Mouse (Mus musculus): Measurements from ENCODE around the gene Asf1b. TPM values are rescaled to one million over a fixed set of nuclear protein-coding genes. Genes with fewer than 3 reads are reported as not detected.

Asf1b gene
- under 1 TPM; 0.37 to 0.42 TPM for total RNA-seq (2021)
- long read RNA-seq, experiment 1, result 0 reads
- long read RNA-seq, experiment 2, partial matches to known transcripts, result 0 of 1 reads
- long read RNA-seq, experiment 2, other reads (novel, unspliced or antisense), result 0 of 1 reads

- DNase-seq (ENCODE audit: low spot score in 2 of 2), result peak; percentile 97 to 98
Measured at GRCm38 (mm10) chr8:83955106-83955957, at the start of gene Asf1b, which contains the start of gene Gm10644. Gene Asf1b, plus strand, starts transcription at chr8:83955507. Gene Gm10644, minus strand, starts transcription at chr8:83955205.

GRCm38 (mm10) chr8:83908583-83908982 is 46.7 kb upstream of the Asf1b start:
- DNase-seq (ENCODE audit: low spot score in 2 of 2), result peak; percentile 32 to 43

GRCm38 (mm10) chr8:83909311-83909710 is 46.0 kb upstream of the Asf1b start:
- DNase-seq (ENCODE audit: low spot score in 2 of 2), result peak in 1 of 2 experiments; percentile 53

GRCm38 (mm10) chr8:83911809-83912731 is 43.2 kb upstream of the Asf1b start:
- DNase-seq (ENCODE audit: low spot score in 2 of 2), result no peak

- DNase-seq (ENCODE audit: low spot score in 2 of 2), result no peak
Measured at GRCm38 (mm10) chr8:83914232-83914631, 41.1 kb upstream of the Asf1b start.

GRCm38 (mm10) chr8:83914860-83915259 is 40.4 kb upstream of the Asf1b start:
- peak in 1 of 2 experiments; percentile 32 for DNase-seq (ENCODE audit: low spot score in 2 of 2)

GRCm38 (mm10) chr8:83916015-83916414 is 39.3 kb upstream of the Asf1b start:
- DNase-seq (ENCODE audit: low spot score in 2 of 2), result peak; percentile 67 to 83

- DNase-seq (ENCODE audit: low spot score in 2 of 2), result peak in 1 of 2 experiments; percentile 20
Measured at GRCm38 (mm10) chr8:83917566-83917965, 37.7 kb upstream of the Asf1b start.

- DNase-seq (ENCODE audit: low spot score in 2 of 2), result peak; percentile 88
Measured at GRCm38 (mm10) chr8:83921558-83921957, 33.7 kb upstream of the Asf1b start.

GRCm38 (mm10) chr8:83922727-83923126 is 32.6 kb upstream of the Asf1b start:
- DNase-seq (ENCODE audit: low spot score in 2 of 2), result no peak

GRCm38 (mm10) chr8:83924585-83924984 is 30.7 kb upstream of the Asf1b start:
- DNase-seq (ENCODE audit: low spot score in 2 of 2), result no peak

- no peak for DNase-seq (ENCODE audit: low spot score in 2 of 2)
Measured at GRCm38 (mm10) chr8:83926266-83926665, 29.0 kb upstream of the Asf1b start.

GRCm38 (mm10) chr8:83934222-83934621 is 21.1 kb upstream of the Asf1b start:
- no peak for DNase-seq (ENCODE audit: low spot score in 2 of 2)

GRCm38 (mm10) chr8:83934994-83935393 is 20.3 kb upstream of the Asf1b start:
- DNase-seq (ENCODE audit: low spot score in 2 of 2), result no peak

- DNase-seq (ENCODE audit: low spot score in 2 of 2), result no peak
Measured at GRCm38 (mm10) chr8:83935435-83935834, 19.9 kb upstream of the Asf1b start.

- DNase-seq (ENCODE audit: low spot score in 2 of 2), result peak in 1 of 2 experiments; percentile 1
Measured at GRCm38 (mm10) chr8:83937645-83938044, 17.7 kb upstream of the Asf1b start.

- no peak for DNase-seq (ENCODE audit: low spot score in 2 of 2)
Measured at GRCm38 (mm10) chr8:83938330-83938729, 17.0 kb upstream of the Asf1b start.

GRCm38 (mm10) chr8:83941066-83941677 is 14.1 kb upstream of the Asf1b start:
- no peak for DNase-seq (ENCODE audit: low spot score in 2 of 2)

- no peak for DNase-seq (ENCODE audit: low spot score in 2 of 2)
Measured at GRCm38 (mm10) chr8:83942446-83942845, 12.9 kb upstream of the Asf1b start.

- DNase-seq (ENCODE audit: low spot score in 2 of 2), result no peak
Measured at GRCm38 (mm10) chr8:83945540-83945939, 9.8 kb upstream of the Asf1b start.

- no peak for DNase-seq (ENCODE audit: low spot score in 2 of 2)
Measured at GRCm38 (mm10) chr8:83954749-83955105, 580 bp upstream of the Asf1b start.
